8 mouse cellular contexts compared by ENCODE assay signal in genomic region chr11:118423266-118423971, GRCm38 (mm10). TPM values are rescaled to one million over a fixed set of nuclear protein-coding genes. Genes with fewer than 3 reads are reported as not detected.
DNase-seq lines count a peak whose midpoint lies in the region; ATAC-seq and TF ChIP-seq lines count a peak whose summit lies in the region.

No protein-coding gene starts in this region.

- DNase-seq in CD4-positive, CD25-positive, alpha-beta regulatory T cell, adult 2 months (ENCODE audit: low read depth, low spot score), result peak; percentile 86
- DNase-seq in embryo, embryonic 11.5 days (ENCODE audit: low read depth, low spot score), result peak; percentile 62
- DNase-seq in heart, adult 18-20 months, result peak; percentile 86 to 94
- DNase-seq in kidney, adult 2 months, result peak; percentile 88
- peak; percentile 82 for DNase-seq in splenic B cell, adult 2 months (ENCODE audit: low read depth, low spot score)

- no peak for ATAC-seq in CD4-positive, CD25-positive, alpha-beta regulatory T cell, adult 4 months
- no peak for ATAC-seq in limb, embryonic 12.5 days (ENCODE audit: insufficient number of reproducible peaks, insufficient read depth, low FRiP score, low TSS enrichment, low read depth)
- no peak; the same call in 1 of the 2 replicates for ATAC-seq in midbrain, embryonic 16.5 days

- TF ChIP-seq CTCF in kidney, adult 2 months (conservative IDR thresholded peaks at IDR 0.05; ENCODE audit: insufficient read depth, insufficient read length, low read depth, low read length), result peak; percentile 68

- peak overlapping the region; percentile 54; the same call in 1 of the 2 replicates for H3K27ac ChIP-seq in kidney, adult 2 months (ENCODE audit: insufficient read depth, low read depth, low read length)
- H3K27ac ChIP-seq in limb, embryonic 12.5 days, result no peak overlapping the region
- H3K27ac ChIP-seq in midbrain, embryonic 16.5 days (ENCODE audit: low read length), result no peak overlapping the region; the same call in none of the 2 replicates

- no peaks in the 10 kb centered on the region for H3K27me3 ChIP-seq in kidney, adult 2 months (replicated peaks; ENCODE audit: control insufficient read depth, insufficient read depth, low read length)
- 0 out of 2 replicates have a peak, but pooled peaks cover 5% of the 10 kb centered on the region for H3K27me3 ChIP-seq in limb, embryonic 12.5 days
- H3K27me3 ChIP-seq in midbrain, embryonic 16.5 days (ENCODE audit: control insufficient read depth, insufficient read depth, low read depth, low read length), result no peaks in the 10 kb centered on the region; the same call in 1 of the 2 replicates
- H3K27me3 ChIP-seq in splenic B cell, adult 2 months (ENCODE audit: control insufficient read depth, insufficient read depth, low read length, poor library complexity, severe bottlenecking), result no peaks in the 10 kb centered on the region

- TF ChIP-seq POLR2A in kidney, adult 2 months (IDR thresholded peaks at IDR 0.05; ENCODE audit: low read depth, low read length), result no peak

- H3K36me3 ChIP-seq in kidney, adult 2 months (ENCODE audit: control insufficient read depth, insufficient read depth, low read length), result no peaks in the 10 kb centered on the region
- no peaks in the 10 kb centered on the region for H3K36me3 ChIP-seq in limb, embryonic 12.5 days
- H3K36me3 ChIP-seq in midbrain, embryonic 16.5 days (ENCODE audit: control insufficient read depth, insufficient read depth, low read length), result no peaks in the 10 kb centered on the region
- H3K36me3 ChIP-seq in splenic B cell, adult 2 months (ENCODE audit: control insufficient read depth, insufficient read depth, low read length, poor library complexity, severe bottlenecking), result no peaks in the 10 kb centered on the region

- H3K4me1 ChIP-seq in kidney, adult 2 months (ENCODE audit: control insufficient read depth, insufficient read depth, low read length), result peaks cover 17% of the 10 kb centered on the region
- peaks cover 29% of the 10 kb centered on the region for H3K4me1 ChIP-seq in limb, embryonic 12.5 days (replicated peaks)
- H3K4me1 ChIP-seq in midbrain, embryonic 16.5 days (ENCODE audit: control insufficient read depth, insufficient read depth, low read length), result peaks cover 23% of the 10 kb centered on the region

- H3K9me3 ChIP-seq in limb, embryonic 12.5 days, result no peaks in the 10 kb centered on the region
- no peaks in the 10 kb centered on the region for H3K9me3 ChIP-seq in midbrain, embryonic 16.5 days (replicated peaks; ENCODE audit: control insufficient read depth, low read length, poor library complexity, severe bottlenecking)

- H3K4me3 ChIP-seq in kidney, adult 2 months (ENCODE audit: insufficient read depth, low read depth, low read length), result peak overlapping the region; percentile 27; the same call in 1 of the 2 replicates
- 0 out of 2 replicates have a peak overlapping the region, but pooled peaks have one; percentile 0 for H3K4me3 ChIP-seq in limb, embryonic 12.5 days (replicated peaks)
- no peak overlapping the region for H3K4me3 ChIP-seq in midbrain, embryonic 16.5 days (ENCODE audit: low read depth, low read length)

- peak overlapping the region; percentile 46; the same call in 1 of the 2 replicates for H3K9ac ChIP-seq in limb, embryonic 12.5 days (replicated peaks)
- peak overlapping the region; percentile 45 for H3K9ac ChIP-seq in midbrain, embryonic 16.5 days (ENCODE audit: low read depth, low read length)

- WGBS in kidney, adult 2 months, result 2% methylated on average over 18 of the region's 18 CpGs
- 9% methylated on average over 18 of the region's 18 CpGs for WGBS in limb, embryonic 12.5 days
- 3% methylated on average over 18 of the region's 18 CpGs for WGBS in midbrain, embryonic 16.5 days

- H3K4me2 ChIP-seq in limb, embryonic 12.5 days, result peak overlapping the region; percentile 35
- H3K4me2 ChIP-seq in midbrain, embryonic 16.5 days (ENCODE audit: low read length), result peak overlapping the region; percentile 39

RNA-seq across cellular contexts. Expression of gene Cant1, which starts 4.5 kb away (rescaled TPM):
- polyA plus RNA-seq in CD4-positive, CD25-positive, alpha-beta regulatory T cell, adult 4 months (2017; shearing (Covaris generic)), result 10 to 100 TPM; 12.9 to 13.6 TPM
- 10 to 100 TPM; 17.5 to 18.6 TPM for total RNA-seq in heart, adult 18-20 months (2021)
- 42.6 and 53.0 TPM in 2 replicates for polyA plus RNA-seq in kidney, adult 2 months (2012; rRNA removed)
- polyA plus RNA-seq in limb, embryonic 12.5 days (2016; fragmentation: Nextera tagmentation; extraction: Ambion mirVana), result 30.5 and 32.0 TPM in 2 replicates
- polyA plus RNA-seq in midbrain, embryonic 16.5 days (2015; fragmentation: Nextera tagmentation; extraction: Ambion mirVana), result 24.9 and 27.8 TPM in 2 replicates

RNA-seq across cellular contexts. Expression of gene C1qtnf1, which starts 4.6 kb away (rescaled TPM):
- polyA plus RNA-seq in CD4-positive, CD25-positive, alpha-beta regulatory T cell, adult 4 months (2017; shearing (Covaris generic)), result not detected
- 10 to 100 TPM; 13.4 to 16.4 TPM for total RNA-seq in heart, adult 18-20 months (2021)
- 22.8 and 24.2 TPM in 2 replicates for polyA plus RNA-seq in kidney, adult 2 months (2012; rRNA removed)
- polyA plus RNA-seq in limb, embryonic 12.5 days (2016; fragmentation: Nextera tagmentation; extraction: Ambion mirVana), result 3.4 and 4.8 TPM in 2 replicates
- 4.1 and 4.2 TPM in 2 replicates for polyA plus RNA-seq in midbrain, embryonic 16.5 days (2015; fragmentation: Nextera tagmentation; extraction: Ambion mirVana)

RNA-seq across cellular contexts. Expression of gene Lgals3bp, which starts 21.5 kb away (rescaled TPM):
- polyA plus RNA-seq in CD4-positive, CD25-positive, alpha-beta regulatory T cell, adult 4 months (2017; shearing (Covaris generic)), result 100 to 1,000 TPM in 1 of 2 experiments, 10 to 100 TPM in 1; 93.7 to 163 TPM
- total RNA-seq in heart, adult 18-20 months (2021), result 10 to 100 TPM; 19.6 to 34.9 TPM
- polyA plus RNA-seq in kidney, adult 2 months (2012; rRNA removed), result 360 and 363 TPM in 2 replicates
- polyA plus RNA-seq in limb, embryonic 12.5 days (2016; fragmentation: Nextera tagmentation; extraction: Ambion mirVana), result 4.1 and 4.3 TPM in 2 replicates
- 3.8 and 4.4 TPM in 2 replicates for polyA plus RNA-seq in midbrain, embryonic 16.5 days (2015; fragmentation: Nextera tagmentation; extraction: Ambion mirVana)

RNA-seq across cellular contexts. Expression of gene Engase, which starts 53.2 kb away (rescaled TPM):
- 1 to 10 TPM; 2.3 to 5.1 TPM for polyA plus RNA-seq in CD4-positive, CD25-positive, alpha-beta regulatory T cell, adult 4 months (2017; shearing (Covaris generic))
- total RNA-seq in heart, adult 18-20 months (2021), result 1 to 10 TPM; 4.2 to 5.1 TPM
- polyA plus RNA-seq in kidney, adult 2 months (2012; rRNA removed), result 10.5 and 12.3 TPM in 2 replicates
- 8.8 and 9.4 TPM in 2 replicates for polyA plus RNA-seq in limb, embryonic 12.5 days (2016; fragmentation: Nextera tagmentation; extraction: Ambion mirVana)
- polyA plus RNA-seq in midbrain, embryonic 16.5 days (2015; fragmentation: Nextera tagmentation; extraction: Ambion mirVana), result 5.5 and 5.9 TPM in 2 replicates

Comparison
In these comparisons a context has a peak if more than half of its experiments do, and no peak if none do; other contexts are left out.
1. RNA of gene Lgals3bp, which starts 21.5 kb away (polyA plus RNA-seq): 360 to 363 TPM in kidney, adult 2 months and 93.7 to 163 TPM in CD4-positive, CD25-positive, alpha-beta regulatory T cell, adult 4 months; 3.8 to 4.4 TPM in midbrain, embryonic 16.5 days and 4.1 to 4.3 TPM in limb, embryonic 12.5 days; every median in the first group is over 10 times any median in the second.
2. Peak in every context shown above with its lines, with median percentiles within 50 percentile points of each other: DNase-seq.